8 mouse cellular contexts compared by ENCODE assay signal in the genomic region with DNA sequence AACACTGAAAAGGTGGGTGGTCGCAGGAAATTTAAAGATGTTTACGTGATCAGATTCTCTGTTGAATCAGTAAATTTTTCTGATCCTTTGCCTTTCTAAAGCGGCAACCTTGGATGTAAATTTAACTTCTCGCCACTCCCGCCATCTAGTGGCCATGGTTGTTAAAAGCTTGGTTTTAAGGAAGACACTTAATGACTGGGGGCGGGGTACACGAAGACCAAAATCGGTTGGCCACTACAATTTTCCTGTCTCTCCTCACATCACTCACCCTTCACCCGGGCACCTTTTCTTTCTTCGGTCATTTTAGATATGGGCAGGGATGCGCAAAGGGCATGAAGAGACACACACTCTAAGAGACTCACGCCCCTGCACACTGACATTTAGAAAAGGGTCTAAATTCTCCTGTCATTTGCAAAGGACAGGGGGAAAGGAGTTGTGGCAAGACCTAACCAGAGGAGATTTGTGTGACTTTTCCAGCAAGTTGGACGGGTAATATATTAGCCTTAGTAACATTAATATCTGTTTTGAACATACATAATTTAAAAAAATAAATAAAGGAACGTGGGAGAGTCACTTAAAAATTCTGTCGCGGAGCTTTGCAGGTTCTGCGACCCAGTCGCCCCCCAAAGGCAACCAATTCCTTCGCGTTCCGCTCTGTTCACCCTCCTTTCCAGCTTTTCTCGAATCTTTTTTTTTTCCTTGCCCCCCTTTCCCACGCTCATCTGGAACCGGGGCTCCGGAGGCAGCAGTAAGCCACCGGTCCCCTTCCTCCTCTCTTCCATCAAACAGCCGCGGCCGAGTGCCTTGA. TPM values are rescaled to one million over a fixed set of nuclear protein-coding genes. Genes with fewer than 3 reads are reported as not detected.
A peak's percentile ranks its signal among the peaks of the same experiment; 100 is the strongest.
DNase-seq lines count a peak whose midpoint lies in the region; ATAC-seq and TF ChIP-seq lines count a peak whose summit lies in the region.

No protein-coding gene starts in this region.

- 1% methylated on average over 29 of the region's 29 CpGs for WGBS in heart, embryonic 12.5 days
- WGBS in kidney, embryonic 16.5 days = under 1% methylated on average over 29 of the region's 29 CpGs
- WGBS in olfactory bulb, adult 2 months = under 1% methylated on average over 29 of the region's 29 CpGs

- peak overlapping the region; percentile 72 for H3K9ac ChIP-seq in heart, embryonic 12.5 days
- H3K9ac ChIP-seq in kidney, embryonic 16.5 days (replicated peaks; ENCODE audit: low read length) = peak overlapping the region; percentile 65

- TF ChIP-seq CTCF in olfactory bulb, adult 2 months (IDR thresholded peaks at IDR 0.05; ENCODE audit: insufficient read depth, low read depth, low read length) = no peak

- H3K27ac ChIP-seq in heart, embryonic 12.5 days (ENCODE audit: poor library complexity, severe bottlenecking) = no peak overlapping the region
- H3K27ac ChIP-seq in kidney, embryonic 16.5 days (ENCODE audit: low read length) = no peak overlapping the region
- H3K27ac ChIP-seq in olfactory bulb, adult 2 months (ENCODE audit: insufficient read depth, low read depth, low read length) = peak overlapping the region; percentile 78

- peak; percentile 30 for ATAC-seq in heart, embryonic 12.5 days (ENCODE audit: insufficient number of reproducible peaks, low FRiP score)
- ATAC-seq in kidney, embryonic 16.5 days (ENCODE audit: low FRiP score, low TSS enrichment) = peak; percentile 63

- TF ChIP-seq POLR2A in olfactory bulb, adult 2 months (IDR thresholded peaks at IDR 0.05; ENCODE audit: insufficient read depth, low read depth, low read length) = no peak

- peaks cover 14% of the 10 kb centered on the region for H3K27me3 ChIP-seq in heart, embryonic 12.5 days (replicated peaks)
- peaks cover 14% of the 10 kb centered on the region; the same call in 1 of the 2 replicates for H3K27me3 ChIP-seq in kidney, embryonic 16.5 days (ENCODE audit: insufficient read depth, low read length)

- H3K36me3 ChIP-seq in heart, embryonic 12.5 days = no peaks in the 10 kb centered on the region
- H3K36me3 ChIP-seq in kidney, embryonic 16.5 days (ENCODE audit: insufficient read depth, low read length) = no peaks in the 10 kb centered on the region

- H3K4me2 ChIP-seq in heart, embryonic 12.5 days = peak overlapping the region; percentile 97
- peak overlapping the region; percentile 99 for H3K4me2 ChIP-seq in kidney, embryonic 16.5 days (replicated peaks; ENCODE audit: low read depth, low read length)

- H3K9me3 ChIP-seq in heart, embryonic 12.5 days (replicated peaks) = no peaks in the 10 kb centered on the region
- no peaks in the 10 kb centered on the region for H3K9me3 ChIP-seq in kidney, embryonic 16.5 days (ENCODE audit: low read length)

- peak overlapping the region; percentile 74 for H3K4me3 ChIP-seq in heart, embryonic 12.5 days
- peak overlapping the region; percentile 72 for H3K4me3 ChIP-seq in kidney, embryonic 16.5 days (ENCODE audit: low read length)
- peak overlapping the region; percentile 68 for H3K4me3 ChIP-seq in olfactory bulb, adult 2 months (ENCODE audit: insufficient read depth, low read depth, low read length)

- DNase-seq in 3T3-L1 (ENCODE audit: low read depth, low spot score) (peak; percentile 67), liver (peak; percentile 49)
- DNase-seq in adrenal gland, adult 18-20 months (ENCODE audit: low spot score in 2 of 2) = peak; percentile 50 to 65
- peak; percentile 94 for DNase-seq in embryo, embryonic 10.5 days (ENCODE audit: low spot score)
- no peak for DNase-seq in B cell, adult 2 months

- no peaks in the 10 kb centered on the region for H3K4me1 ChIP-seq in heart, embryonic 12.5 days (replicated peaks)
- H3K4me1 ChIP-seq in kidney, embryonic 16.5 days (ENCODE audit: insufficient read depth, low read length) = peaks cover 5% of the 10 kb centered on the region; the same call in 1 of the 2 replicates
- H3K4me1 ChIP-seq in olfactory bulb, adult 2 months (ENCODE audit: control insufficient read depth, insufficient read depth, low read length) = 0 out of 2 replicates have a peak, but pooled peaks cover 4% of the 10 kb centered on the region

RNA-seq across cellular contexts. Expression of gene Kcnd2, which starts 1.2 kb away (rescaled TPM):
- total RNA-seq in adrenal gland, adult 18-20 months (2021) = 1 to 10 TPM; 2.9 to 3.8 TPM
- polyA plus RNA-seq in heart, embryonic 12.5 days (2016; fragmentation: Nextera tagmentation; extraction: Ambion mirVana) = 2.2 TPM in 2 replicates
- 1.6 and 2.0 TPM in 2 replicates for polyA plus RNA-seq in kidney, embryonic 16.5 days (2015; fragmentation: Nextera tagmentation; extraction: Ambion mirVana)
- polyA plus RNA-seq in olfactory bulb, adult 2 months (2012; ENCODE audit: insufficient read depth, insufficient read length, low replicate concordance, missing spikeins) = 88.9 TPM in 1 of 2 replicates, not detected in the other

Comparison
In these comparisons a context has a peak if more than half of its experiments do, and no peak if none do; other contexts are left out.
1. DNase-seq: peak in 3T3-L1 (single experiment), adrenal gland, adult 18-20 months (2 of 2), embryo, embryonic 10.5 days (single experiment) and liver (single experiment); none in B cell, adult 2 months (0 of 2).
2. RNA of gene Kcnd2, which starts 1.2 kb away (polyA plus RNA-seq): 88.9 TPM in olfactory bulb, adult 2 months; 2.2 TPM in heart, embryonic 12.5 days and 1.6 to 2.0 TPM in kidney, embryonic 16.5 days; every median in the first group is over 10 times any median in the second.
3. Peak in every context shown above with its lines, with median percentiles within 50 percentile points of each other: H3K4me3 ChIP-seq.